Mouse (Mus musculus) CH12.LX (cell line): ENCODE measurements at regions not wholly inside any gene's neighbourhood (a gene's known extent, or its start where the extent isn't known, plus 50 kb on each side); places are given as distances from the start of the nearest gene placed in this dataset.

ENCODE experiments used
- DNase-seq: peaks from one replicate; pipeline ENCODE4 v3.0.0-alpha.2; 2013; ENCODE audit errors: extremely low read depth
- H3K27ac ChIP-seq: 2 replicates; pipeline ENCODE4 v1.5.1; 2012; ENCODE audit warnings: low read depth, mild to moderate bottlenecking, control low read depth, moderate library complexity; ENCODE audit not compliant: insufficient read depth
- H3K27me3 ChIP-seq: replicated peaks from 2 replicates; pipeline ENCODE3; 2012; ENCODE audit warnings: inconsistent platforms
- H3K36me3 ChIP-seq, 2 experiments: replicated peaks in 1 of 2; 2 replicates each; pipeline versions ENCODE3 to v1.6.1; 2012; ENCODE audit warnings: inconsistent platforms in 1 of 2, low read length in 1 of 2, mild to moderate bottlenecking in 1 of 2, mixed read lengths in 1 of 2, moderate library complexity in 1 of 2; ENCODE audit not compliant: control insufficient read depth in 1 of 2, insufficient read depth in 1 of 2
- H3K4me1 ChIP-seq, 2 experiments: 2 replicates each; pipeline ENCODE4 v1.6.1; 2012; ENCODE audit warnings: inconsistent platforms in 1 of 2, moderate library complexity in 1 of 2; ENCODE audit not compliant: insufficient read depth in 2 of 2, control insufficient read depth in 1 of 2
- H3K4me2 ChIP-seq: 2 replicates; pipeline ENCODE4 v1.6.1; 2012; ENCODE audit warnings: low read depth, mild to moderate bottlenecking, control low read depth; ENCODE audit not compliant: poor library complexity, insufficient read depth, severe bottlenecking
- H3K4me3 ChIP-seq, 3 experiments: fragments of 150-350 bp in 1 of 3; sonication (generic) in 1 of 3; replicated peaks in 1 of 3; 2 replicates each; pipeline versions ENCODE3 to v1.5.1; 2011 to 2012; ENCODE audit warnings: low read depth in 2 of 3, low read length in 2 of 3, mild to moderate bottlenecking in 2 of 3, moderate library complexity in 2 of 3, control low read depth in 1 of 3, improper control_type of control experiment in 1 of 3, inconsistent platforms in 1 of 3, mixed read lengths in 1 of 3; ENCODE audit not compliant: poor library complexity in 1 of 3
- H3K79me2 ChIP-seq: replicated peaks from 2 replicates; pipeline ENCODE4 v1.6.1; 2012; ENCODE audit warnings: mild to moderate bottlenecking, moderate library complexity; ENCODE audit not compliant: control insufficient read depth, poor library complexity, insufficient read depth, severe bottlenecking; ENCODE audit errors: extremely low read depth
- H3K9ac ChIP-seq: 2 replicates; pipeline ENCODE4 v1.6.1; 2012; ENCODE audit warnings: low read depth, mild to moderate bottlenecking, control low read depth, moderate library complexity; ENCODE audit not compliant: insufficient read depth
- H3K9me3 ChIP-seq: replicated peaks from 2 replicates; pipeline ENCODE3; 2012; ENCODE audit warnings: low read length, inconsistent platforms, mixed read lengths
- CHD1 ChIP-seq: IDR thresholded peaks from 2 replicates; pipeline ENCODE4 v1.6.1; 2012; ENCODE audit warnings: low read depth, low read length, improper control_type of control experiment, inconsistent platforms
- CTCF ChIP-seq, 2 experiments: IDR thresholded peaks in 1 of 2; conservative IDR thresholded peaks in 1 of 2; 2 replicates each; pipeline ENCODE4 v1.5.1; 2011 to 2012; ENCODE audit warnings: low read depth in 2 of 2, low read length in 2 of 2, improper control_type of control experiment in 1 of 2, inconsistent platforms in 1 of 2, mild to moderate bottlenecking in 1 of 2, moderate library complexity in 1 of 2
- E2F4 ChIP-seq: IDR thresholded peaks from 2 replicates; pipeline ENCODE4 v1.6.1; 2011; ENCODE audit warnings: low read depth, low read length, improper control_type of control experiment; ENCODE audit not compliant: insufficient replicate concordance
- ELF1 ChIP-seq: IDR thresholded peaks from 2 replicates; pipeline ENCODE4 v1.6.1; 2014; ENCODE audit warnings: low read depth, mild to moderate bottlenecking, inconsistent platforms, low read length, improper control_type of control experiment
- ETS1 ChIP-seq: conservative IDR thresholded peaks from 2 replicates; pipeline ENCODE4 v1.6.1; 2012; ENCODE audit warnings: low read depth, mild to moderate bottlenecking, inconsistent platforms, low read length, improper control_type of control experiment, moderate library complexity
- GABPA ChIP-seq: IDR thresholded peaks from 2 replicates; pipeline ENCODE4 v1.6.1; 2012; ENCODE audit warnings: low read depth, low read length, improper control_type of control experiment, inconsistent platforms; ENCODE audit not compliant: insufficient replicate concordance
- HCFC1 ChIP-seq: IDR thresholded peaks from 2 replicates; pipeline ENCODE4 v1.6.1; 2012; ENCODE audit warnings: low read depth, mild to moderate bottlenecking, inconsistent platforms, low read length, improper control_type of control experiment
- IRF4 ChIP-seq: IDR thresholded peaks from 2 replicates; pipeline ENCODE4 v1.6.1; 2014; ENCODE audit warnings: low read depth, mild to moderate bottlenecking, inconsistent platforms, low read length, improper control_type of control experiment
- JUN ChIP-seq: IDR thresholded peaks from 2 replicates; pipeline ENCODE4 v1.6.1; 2011; ENCODE audit warnings: low read depth, mild to moderate bottlenecking, low read length, improper control_type of control experiment, moderate library complexity; ENCODE audit not compliant: insufficient read depth
- JUND ChIP-seq: conservative IDR thresholded peaks from 2 replicates; pipeline ENCODE4 v1.6.1; 2011; ENCODE audit warnings: low read depth, low read length, improper control_type of control experiment
- MAZ ChIP-seq: IDR thresholded peaks from 2 replicates; pipeline ENCODE4 v1.6.1; 2012; ENCODE audit warnings: low read depth, mild to moderate bottlenecking, inconsistent platforms, low read length, improper control_type of control experiment, moderate library complexity
- MEF2A ChIP-seq: IDR thresholded peaks from 2 replicates; pipeline ENCODE4 v1.6.1; 2014; ENCODE audit warnings: low read depth, mild to moderate bottlenecking, inconsistent platforms, low read length, improper control_type of control experiment, borderline replicate concordance
- MYC ChIP-seq: IDR thresholded peaks from 2 replicates; pipeline ENCODE4 v1.6.1; 2011; ENCODE audit warnings: low read depth, mild to moderate bottlenecking, improper control_type of control experiment, low read length
- NELFE ChIP-seq: IDR thresholded peaks from 2 replicates; pipeline ENCODE4 v1.6.1; 2011; ENCODE audit warnings: low read depth, low read length, improper control_type of control experiment
- NRF1 ChIP-seq: IDR thresholded peaks from 2 replicates; pipeline ENCODE4 v1.6.1; 2014; ENCODE audit warnings: low read depth, mild to moderate bottlenecking, inconsistent platforms, low read length, improper control_type of control experiment, moderate library complexity
- PAX5 ChIP-seq: IDR thresholded peaks from 2 replicates; pipeline ENCODE4 v1.6.1; 2012; ENCODE audit warnings: low read length, inconsistent platforms, mixed read lengths
- POLR2A ChIP-seq: IDR thresholded peaks from 2 replicates; pipeline ENCODE4 v1.6.1; 2011; ENCODE audit warnings: low read depth, mild to moderate bottlenecking, improper control_type of control experiment, low read length
- SMC3 ChIP-seq: IDR thresholded peaks from 2 replicates; pipeline ENCODE4 v1.6.1; 2011; ENCODE audit warnings: low read depth, low read length, improper control_type of control experiment
- TCF12 ChIP-seq: IDR thresholded peaks from 2 replicates; pipeline ENCODE4 v1.6.1; 2014; ENCODE audit warnings: low read depth, mild to moderate bottlenecking, inconsistent platforms, low read length, improper control_type of control experiment
- UBTF ChIP-seq: IDR thresholded peaks from 2 replicates; pipeline ENCODE4 v1.6.1; 2012; ENCODE audit warnings: low read depth, mild to moderate bottlenecking, inconsistent platforms, low read length, improper control_type of control experiment, moderate library complexity
- USF1 ChIP-seq: IDR thresholded peaks from 2 replicates; pipeline ENCODE4 v1.6.1; 2014; ENCODE audit warnings: low read depth, mild to moderate bottlenecking, inconsistent platforms, low read length, improper control_type of control experiment
- USF2 ChIP-seq: conservative IDR thresholded peaks from 2 replicates; pipeline ENCODE4 v1.6.1; 2011; ENCODE audit warnings: low read depth, low read length, improper control_type of control experiment
- dilution Hi-C: fragments of 300-500 bp; cut with MboI; formaldehyde crosslinking; loops from 2 replicates; pipeline ENCODE4 v1.14.3; 2020; ENCODE audit warnings: low sequenced_read_pairs; ENCODE audit not compliant: extremely low pct_unique_long_range_greater_than_20kb, extremely low pct_ligation_motif_present
- in situ Hi-C: fragments of 300-500 bp; cut with MboI; formaldehyde crosslinking; loops from 3 replicates; pipeline ENCODE4 v1.14.3; 2019; ENCODE audit warnings: low sequenced_read_pairs, low pct_ligation_motif_present, low pct_unique_long_range_greater_than_20kb, mixed read lengths

- H3K79me2 ChIP-seq, result no peaks in the 10 kb centered on the region
- in situ Hi-C loops (no loop called here), dilution Hi-C loops (no loop called here)
- no peak for DNase-seq
- no peak overlapping the region for H3K4me3 ChIP-seq
- H3K4me1 ChIP-seq, result peaks cover 0 to 5% of the 10 kb centered on the region in 2 experiments; a peak in 1 of 4 replicates
- no peak for TF ChIP-seq NRF1
- no peak for TF ChIP-seq SMC3
- no peak for TF ChIP-seq ELF1
- TF ChIP-seq PAX5, result no peak
- no peaks in the 10 kb centered on the region for H3K36me3 ChIP-seq
- no peak overlapping the region for H3K9ac ChIP-seq
- H3K27ac ChIP-seq, result no peak overlapping the region
- no peaks in the 10 kb centered on the region for H3K9me3 ChIP-seq
- no peak overlapping the region for H3K4me2 ChIP-seq
- H3K27me3 ChIP-seq, result no peaks in the 10 kb centered on the region
Observed at GRCm38 (mm10) chr14:68762916-68763315, 531.2 kb downstream of the Synb start.

GRCm38 (mm10) chr14:68744661-68745060, 549.4 kb downstream of the Synb start:
- DNase-seq, result no peak

GRCm38 (mm10) chr14:68738474-68738873, 555.6 kb downstream of the Synb start:
- no peaks in the 10 kb centered on the region for H3K79me2 ChIP-seq
- H3K4me2 ChIP-seq, result no peak overlapping the region
- no peak overlapping the region for H3K27ac ChIP-seq
- peaks cover 0 to 4% of the 10 kb centered on the region in 2 experiments; a peak in 1 of 4 replicates for H3K4me1 ChIP-seq
- TF ChIP-seq MYC, result no peak
- in situ Hi-C loops (loop anchor here (10.0 kb wide), 1 partner anchor 306 kb away; no protein-coding TSS in a partner anchor), dilution Hi-C loops (no loop called here)
- no peaks in the 10 kb centered on the region for H3K27me3 ChIP-seq
- no peak for DNase-seq
- peaks cover 4% of the 10 kb centered on the region for H3K9me3 ChIP-seq
- H3K36me3 ChIP-seq, result no peaks in the 10 kb centered on the region
- H3K9ac ChIP-seq, result no peak overlapping the region
- no peak overlapping the region for H3K4me3 ChIP-seq

More at GRCm38 (mm10) chr14:68744661-68745060, 549.4 kb downstream of the Synb start:
- in situ Hi-C loops (loop anchor here (10.0 kb wide), 1 partner anchor 220 kb away; no protein-coding TSS in a partner anchor), dilution Hi-C loops (no loop called here)
- Histone ChIP-seq H3K4me1 (no peaks in the 10 kb centered on the region), H3K79me2 (no peaks in the 10 kb centered on the region), H3K9ac (no peak overlapping the region), H3K4me2 (no peak overlapping the region), H3K27ac (no peak overlapping the region), H3K27me3 (no peaks in the 10 kb centered on the region), H3K4me3 (no peak overlapping the region), H3K36me3 (no peaks in the 10 kb centered on the region), H3K9me3 (peaks cover 4% of the 10 kb centered on the region)
- TF ChIP-seq E2F4 (no peak), JUND (no peak), JUN (no peak), IRF4 (no peak), CHD1 (no peak), CTCF (conservative IDR thresholded peaks at IDR 0.05 in 1 of 2, IDR thresholded peaks at IDR 0.05 in 1 of 2; ENCODE audit: low read depth in 2 of 2, low read length in 2 of 2) (no peak), USF1 (no peak), GABPA (no peak), POLR2A (no peak), NELFE (no peak), MEF2A (no peak), USF2 (no peak), HCFC1 (no peak), MAZ (no peak), ELF1 (no peak), UBTF (no peak), ETS1 (no peak), MYC (no peak), TCF12 (no peak)
